Mouse (Mus musculus) neural tube, embryonic 10.5 days (tissue): ENCODE measurements at regions not wholly inside any gene's neighbourhood (a gene's known extent, or its start where the extent isn't known, plus 50 kb on each side); places are given as distances from the start of the nearest gene placed in this dataset.

Source experiments
- DNase-seq: peaks from one replicate; pipeline ENCODE4 v3.0.0-alpha.2; 2017; ENCODE audit warnings: low spot score; ENCODE audit errors: extremely low spot score

DNA sequence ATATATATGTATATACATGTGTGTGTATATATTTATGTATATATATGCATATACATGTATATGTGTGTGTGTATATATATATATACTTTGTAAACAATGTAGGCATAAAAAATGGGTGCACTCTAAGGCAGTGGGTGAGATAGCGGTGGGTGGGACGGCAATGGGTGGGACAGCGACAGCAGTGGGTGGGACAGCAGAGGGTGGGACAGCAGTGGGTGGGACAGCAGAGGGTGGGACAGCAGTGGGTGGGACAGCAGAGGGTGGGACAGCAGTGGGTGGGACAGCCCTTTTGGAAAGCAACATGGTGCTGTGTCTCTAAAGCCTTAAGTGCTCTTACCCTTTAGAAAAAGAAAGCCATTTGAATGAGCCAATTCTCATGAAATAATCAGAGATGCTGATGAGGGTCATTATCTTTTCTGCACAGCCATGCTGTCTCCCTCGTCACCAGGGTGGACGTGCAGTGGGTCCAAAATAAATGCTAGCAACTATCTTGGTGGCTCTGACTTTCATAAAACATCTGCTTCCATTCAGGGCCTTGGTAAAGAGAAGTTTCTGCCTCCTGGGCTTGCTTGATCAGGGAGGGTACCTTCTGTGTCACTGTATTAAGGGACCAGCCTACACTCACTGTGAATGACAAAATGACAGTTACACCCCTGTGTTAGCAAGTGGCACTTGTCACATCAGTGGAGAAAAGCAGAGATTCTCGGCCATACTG is 119.3 kb upstream of the Slc44a1 start:
- DNase-seq = no peak

DNA sequence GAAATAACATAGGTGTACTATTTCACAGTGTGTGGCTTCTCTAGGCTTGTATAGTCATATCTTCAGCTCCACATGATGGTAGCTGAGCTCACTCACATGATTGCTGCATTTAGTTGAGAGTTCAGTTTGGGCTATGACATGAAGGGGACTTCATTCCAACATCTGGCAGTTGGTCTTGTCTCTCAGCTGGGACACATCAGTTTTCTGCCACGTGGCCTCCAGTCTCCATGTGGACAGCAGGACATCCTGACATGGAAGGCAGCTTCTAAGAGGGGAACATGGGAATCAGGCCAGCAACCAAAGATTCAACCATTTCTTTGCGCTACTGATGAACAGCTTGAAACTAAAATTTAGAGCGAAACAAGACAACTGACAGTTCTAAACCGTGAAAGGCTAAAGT is 121.2 kb upstream of the Slc44a1 start:
- no peak for DNase-seq

DNA sequence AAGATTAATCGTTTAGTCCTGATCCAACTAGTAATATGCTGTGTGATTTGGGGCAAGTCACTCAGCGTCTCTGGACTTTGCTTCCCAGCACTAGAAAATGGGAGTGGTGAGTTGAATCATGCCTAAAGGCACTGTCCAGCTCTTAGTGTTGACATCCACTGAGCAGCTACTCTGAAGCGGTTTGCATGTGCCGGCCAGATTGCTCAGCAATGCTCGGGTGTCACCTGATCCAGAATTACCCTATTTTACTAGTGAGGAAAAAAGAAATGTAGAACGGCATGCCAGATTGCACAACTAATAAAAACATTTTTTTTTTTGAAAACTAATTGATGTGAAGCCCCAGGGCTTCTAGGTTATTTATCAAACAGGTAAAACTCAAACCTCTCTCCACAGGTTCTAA is 122.0 kb upstream of the Slc44a1 start:
- no peak for DNase-seq

DNA sequence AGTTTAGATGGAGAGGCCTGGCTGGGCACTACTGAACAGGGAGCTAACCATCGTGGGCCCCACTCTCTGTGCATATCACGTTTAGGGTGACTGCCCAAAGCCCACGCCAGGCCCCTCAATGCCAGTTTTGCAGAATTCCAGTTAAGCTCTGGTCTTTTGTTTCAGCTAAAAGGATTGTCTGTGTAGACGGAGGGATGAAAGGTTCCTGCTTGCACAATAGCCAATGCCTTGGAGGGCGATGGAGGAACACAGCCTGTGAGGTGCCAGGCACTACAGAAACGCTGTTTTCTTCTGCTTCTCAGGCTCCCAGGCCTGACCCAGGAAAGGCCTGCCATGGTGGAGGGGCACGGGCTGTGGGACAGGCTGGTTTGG is 122.8 kb upstream of the Slc44a1 start:
- no peak for DNase-seq

DNA sequence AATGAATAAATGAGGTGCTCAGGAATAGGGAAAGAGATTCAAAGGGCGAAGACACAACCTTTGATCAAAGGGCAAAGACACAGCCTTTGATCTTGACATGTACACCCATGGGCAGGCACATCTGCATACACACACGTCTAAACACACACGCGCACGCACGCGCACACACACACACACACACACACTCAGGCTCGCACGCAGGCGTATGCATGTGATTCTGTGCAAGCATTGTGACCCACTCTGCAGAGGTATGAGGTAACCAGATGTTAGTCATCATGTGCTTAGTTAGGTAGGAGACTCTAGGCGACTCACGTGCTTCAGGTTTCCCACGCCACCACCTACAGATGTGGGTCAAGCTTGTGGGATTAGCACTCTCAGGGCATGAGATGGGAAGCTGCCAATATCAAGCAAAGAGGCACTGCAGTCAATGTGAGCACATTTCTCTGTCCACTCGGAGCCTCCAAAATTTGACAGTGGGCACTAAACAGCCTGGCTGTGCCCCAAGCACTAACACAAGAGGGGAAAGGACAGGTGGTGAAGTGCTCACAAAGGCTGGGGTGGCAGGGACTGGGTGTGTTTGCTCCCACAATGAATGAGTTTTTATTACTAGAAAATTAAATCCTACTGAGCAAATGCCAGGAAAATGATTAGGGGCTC is 123.3 kb upstream of the Slc44a1 start:
- no peak for DNase-seq

DNA sequence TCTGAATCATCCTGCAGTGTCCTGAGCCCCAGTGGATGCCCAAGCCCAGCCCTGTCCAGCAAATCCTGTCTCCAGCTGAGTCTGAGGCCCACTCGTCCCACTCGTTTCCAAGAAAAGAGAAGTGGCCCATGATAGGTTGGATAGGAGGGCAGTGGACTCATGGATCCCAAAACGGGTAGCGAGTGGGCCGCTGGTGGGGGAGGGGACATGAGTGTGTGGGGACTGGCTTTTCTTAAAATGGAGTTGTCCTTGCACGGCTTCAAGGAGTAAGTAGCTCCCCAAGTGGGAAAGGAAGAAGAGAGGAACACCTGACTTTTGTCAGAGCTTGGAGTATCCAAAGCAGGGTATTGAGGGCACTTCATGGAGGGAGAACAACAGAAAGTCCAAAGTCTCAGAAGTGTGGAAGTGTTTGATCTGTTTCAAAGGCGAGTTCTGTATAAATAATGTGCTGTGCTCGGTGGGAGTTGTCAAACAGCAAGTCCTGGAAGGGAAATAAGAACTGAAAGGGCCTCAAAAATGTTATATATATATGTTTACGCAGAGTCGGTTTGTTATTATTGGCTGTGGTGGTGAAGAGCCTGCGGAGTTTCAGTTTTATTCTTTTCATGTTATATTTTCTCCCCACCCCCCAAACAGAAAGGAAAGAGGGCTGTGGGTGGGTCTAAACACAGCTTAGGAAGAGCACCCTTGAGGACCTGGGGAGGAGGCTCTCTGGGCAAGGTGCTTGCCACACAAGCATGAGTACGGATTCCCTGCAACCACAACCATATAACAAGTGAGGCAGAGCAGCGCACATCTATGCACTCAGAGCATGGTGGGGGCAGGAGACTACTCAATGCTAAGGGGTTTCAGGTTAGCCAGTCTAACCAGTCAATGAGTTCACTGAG is 124.1 kb upstream of the Slc44a1 start:
- DNase-seq = no peak

DNA sequence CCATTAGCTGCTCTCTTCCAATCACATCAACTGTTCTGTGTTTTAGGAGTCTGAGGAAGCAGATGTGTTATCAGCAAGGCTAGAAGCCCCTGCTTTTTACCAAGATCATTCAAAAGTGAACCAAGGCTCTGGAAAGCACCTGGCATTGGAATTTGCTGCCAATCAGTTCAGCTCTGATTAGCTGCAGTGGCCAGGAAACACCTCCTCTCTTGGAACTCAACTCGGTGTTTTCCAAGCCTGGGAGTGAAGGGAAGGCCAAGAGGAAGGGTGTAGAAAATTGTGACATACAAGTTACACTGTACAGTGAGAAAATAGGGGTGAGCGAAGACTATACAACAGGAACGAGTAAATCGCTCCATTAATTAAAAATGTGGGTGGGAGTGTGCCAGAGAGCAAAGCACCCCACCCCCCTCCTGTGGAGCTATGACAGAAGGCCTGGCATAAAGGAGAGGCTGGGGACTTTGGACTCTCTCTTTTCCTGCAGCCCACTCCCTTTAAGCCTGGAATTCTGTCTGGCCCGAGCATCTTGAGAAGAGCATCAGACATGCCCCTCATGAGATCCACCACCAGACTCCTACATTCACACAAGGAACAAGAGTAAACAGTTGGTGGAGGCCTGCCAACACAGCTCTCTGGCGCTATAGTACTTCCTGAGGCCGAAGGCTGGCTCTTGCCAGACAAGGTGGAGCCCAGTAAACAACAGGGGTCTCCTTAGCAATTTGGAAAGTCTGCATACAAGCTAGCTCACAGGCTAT is 124.9 kb upstream of the Slc44a1 start:
- DNase-seq = no peak

DNA sequence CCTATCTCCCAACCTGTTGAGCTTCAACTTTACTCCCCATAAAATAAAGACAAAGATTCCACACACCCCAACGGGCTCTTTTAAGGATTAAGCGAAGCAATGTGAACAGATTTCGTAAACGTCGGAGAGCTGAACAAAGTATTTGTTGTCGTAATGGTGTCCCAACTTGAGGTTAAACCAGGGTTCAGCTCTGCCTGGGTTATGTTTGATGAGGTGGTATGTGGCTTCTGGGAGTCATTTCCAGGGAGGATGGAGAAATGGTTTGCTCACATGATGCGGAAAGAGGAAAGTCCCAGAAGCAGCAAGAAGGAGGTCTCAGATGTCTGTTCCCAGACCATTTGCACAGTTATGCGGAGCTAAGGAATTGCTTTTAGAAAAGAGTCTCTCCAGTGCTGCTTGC is 126.1 kb upstream of the Slc44a1 start:
- DNase-seq = no peak

DNA sequence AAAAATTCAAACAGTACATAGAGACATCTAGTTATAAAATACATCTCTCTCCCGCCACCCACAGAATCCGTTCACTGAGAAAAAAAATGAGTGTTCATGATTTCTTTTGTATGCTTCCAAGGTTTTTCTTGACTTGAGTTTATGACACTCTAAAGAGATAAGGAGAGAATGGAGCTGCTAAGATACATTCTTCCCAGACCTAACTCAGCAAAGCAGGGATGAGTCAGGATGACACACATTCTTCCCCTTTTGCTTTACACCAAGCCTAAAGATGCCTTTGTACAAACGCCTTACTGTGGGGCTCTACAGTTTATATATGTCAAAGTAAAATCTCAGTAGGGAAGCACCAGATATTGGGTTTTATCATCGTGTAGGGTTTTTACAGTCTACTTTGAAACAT is 133.1 kb upstream of the Slc44a1 start:
- no peak for DNase-seq

DNA sequence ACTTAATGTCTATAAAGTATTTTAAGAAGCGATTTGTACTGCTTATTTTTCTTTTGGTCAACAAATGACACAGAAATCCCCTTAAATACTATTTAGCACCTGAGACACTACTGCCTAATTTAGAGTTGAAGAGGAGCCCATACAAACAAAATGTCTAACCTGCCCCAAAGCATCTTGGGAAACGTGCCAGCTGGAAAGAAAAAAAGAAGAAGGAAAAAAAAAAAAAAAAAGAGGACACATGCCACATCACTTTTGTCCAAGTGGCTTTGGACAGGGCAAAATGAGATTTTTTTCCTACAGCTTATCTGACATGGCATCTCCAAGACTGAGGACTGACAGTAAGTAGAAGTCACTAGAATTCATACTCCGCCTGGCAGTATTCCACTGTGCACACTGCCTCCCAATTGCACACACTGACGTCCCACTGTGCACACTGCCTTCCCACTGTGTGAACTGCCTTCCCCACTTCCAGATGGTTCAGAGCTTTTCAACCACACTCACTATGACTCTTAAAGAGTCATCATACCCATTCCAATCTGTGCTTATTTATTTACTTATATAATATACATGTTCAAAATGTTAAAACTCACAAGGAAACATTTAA is 135.3 kb upstream of the Slc44a1 start:
- DNase-seq = no peak

DNA sequence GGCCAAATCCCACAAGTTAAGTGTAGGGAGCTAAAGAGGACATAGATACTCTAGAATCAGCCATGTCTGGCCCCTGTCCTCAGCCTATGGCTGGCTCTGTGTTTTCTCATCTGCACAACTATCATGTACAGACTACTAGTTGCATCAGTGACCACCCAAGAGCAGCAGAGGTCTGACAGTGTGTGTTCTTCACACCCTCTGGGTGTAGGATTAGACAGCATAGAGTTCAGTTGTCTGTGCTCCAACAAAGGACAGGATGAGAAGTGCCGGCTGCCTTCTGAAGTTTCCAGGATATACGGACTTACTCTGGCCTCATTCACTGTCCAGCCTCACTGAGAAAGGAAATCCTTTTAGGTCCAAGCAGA is 135.9 kb upstream of the Slc44a1 start:
- DNase-seq = no peak

DNA sequence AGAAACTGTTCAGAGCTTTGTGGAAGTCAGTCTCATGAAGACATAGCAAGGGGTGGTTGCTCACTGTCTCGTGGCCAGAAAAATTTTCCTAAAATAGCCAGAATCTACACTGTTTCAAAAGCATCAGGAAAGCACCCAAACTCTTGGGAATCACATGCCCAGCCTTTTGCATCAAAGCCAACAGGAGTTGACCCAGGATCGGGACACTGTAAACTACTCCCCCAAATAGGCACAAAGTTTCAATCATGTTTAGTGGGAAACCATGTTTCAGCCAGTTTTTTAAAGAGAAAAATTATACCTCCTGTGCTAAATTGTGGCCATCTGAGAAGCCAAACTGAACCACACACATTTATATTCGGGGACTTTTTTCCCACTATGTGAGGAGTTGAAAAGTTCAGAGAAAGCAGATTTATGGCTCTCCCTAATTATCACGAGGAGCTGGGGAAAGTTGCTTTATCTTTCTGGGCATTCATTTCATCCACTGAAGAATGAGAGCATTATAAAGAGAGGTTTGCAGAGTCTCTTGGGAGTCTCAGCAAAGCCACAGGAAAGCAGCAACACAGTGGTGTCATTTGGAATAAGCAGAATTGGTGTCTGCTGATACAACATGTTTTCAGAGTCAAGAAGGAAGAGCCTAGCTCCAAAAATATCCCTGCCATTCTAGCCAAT is 136.5 kb upstream of the Slc44a1 start:
- no peak for DNase-seq

DNA sequence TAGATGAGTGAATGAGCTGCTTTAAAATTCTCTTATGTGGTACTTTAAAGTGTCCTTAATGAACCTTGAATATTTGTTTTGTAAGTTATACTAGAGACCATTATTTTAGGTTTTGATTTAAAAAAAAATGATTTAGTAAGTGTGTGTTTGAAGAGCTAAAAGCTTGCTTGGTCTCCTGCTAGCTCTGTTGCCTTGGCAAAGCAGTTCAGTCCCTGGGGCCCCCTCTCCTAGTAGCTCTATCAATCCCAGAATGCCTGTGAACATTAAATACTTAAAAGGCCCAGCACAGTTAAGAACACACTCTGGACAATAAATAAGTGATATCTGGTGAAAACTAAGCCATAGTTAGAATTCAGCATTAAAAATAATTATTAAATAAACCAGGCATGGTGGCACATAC is 138.3 kb upstream of the Abca1 start:
- no peak for DNase-seq

DNA sequence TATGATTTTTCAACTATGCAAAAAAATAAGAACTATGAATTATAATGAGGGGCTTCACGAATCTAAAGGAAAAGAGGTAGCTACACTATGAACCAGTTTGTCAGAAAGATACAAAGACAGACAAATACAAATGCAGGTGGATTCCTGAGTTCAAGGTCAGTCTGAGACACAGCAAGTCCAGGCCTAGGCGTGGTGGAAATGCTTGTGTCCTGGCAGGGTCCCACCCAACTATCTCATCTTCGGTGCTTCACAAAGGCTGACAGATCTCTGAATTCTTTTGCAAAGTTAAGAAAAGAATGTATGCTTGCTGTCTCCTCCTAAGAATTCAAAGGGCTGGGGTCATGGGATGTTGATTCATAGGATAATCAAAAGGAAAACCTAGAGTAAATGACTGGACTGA is 132.9 kb upstream of the Abca1 start:
- no peak for DNase-seq

DNA sequence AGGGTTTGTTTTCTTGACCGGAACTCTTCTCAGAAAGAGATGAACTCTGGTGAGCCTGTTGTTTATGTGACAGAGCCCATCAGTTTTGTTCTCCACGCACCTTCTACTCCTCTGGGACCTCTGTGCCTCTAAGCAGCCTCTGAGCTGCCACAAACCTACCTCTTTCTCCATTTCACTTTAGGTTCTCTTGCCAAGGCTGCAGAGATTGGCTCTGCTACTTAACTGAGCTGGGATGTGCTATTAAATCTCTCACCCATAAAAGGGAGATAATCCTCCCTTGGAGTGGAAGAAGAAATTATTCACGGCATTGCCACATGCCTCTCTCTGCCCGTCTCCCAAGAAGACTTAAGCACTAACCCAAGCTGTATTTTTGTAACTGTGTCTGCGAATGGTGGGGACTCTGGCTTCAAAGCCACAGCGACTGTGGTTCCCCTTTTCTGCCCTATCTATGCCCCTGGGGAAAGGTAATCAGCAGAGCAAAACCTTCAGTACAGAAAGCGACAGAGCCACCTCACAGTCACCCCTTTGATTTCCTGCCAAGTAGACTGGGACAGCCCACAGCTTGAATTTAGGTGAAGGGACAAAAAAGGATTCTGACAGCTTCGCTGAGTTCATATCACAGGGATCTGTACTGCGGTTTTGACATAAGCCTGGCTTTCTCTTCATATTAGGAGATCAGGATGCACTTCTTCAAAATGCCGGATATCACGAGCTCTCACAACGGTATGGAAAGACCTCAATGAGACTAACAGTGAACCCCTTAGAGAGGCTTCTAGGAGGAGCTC is 118.2 kb upstream of the Abca1 start:
- no peak for DNase-seq

DNA sequence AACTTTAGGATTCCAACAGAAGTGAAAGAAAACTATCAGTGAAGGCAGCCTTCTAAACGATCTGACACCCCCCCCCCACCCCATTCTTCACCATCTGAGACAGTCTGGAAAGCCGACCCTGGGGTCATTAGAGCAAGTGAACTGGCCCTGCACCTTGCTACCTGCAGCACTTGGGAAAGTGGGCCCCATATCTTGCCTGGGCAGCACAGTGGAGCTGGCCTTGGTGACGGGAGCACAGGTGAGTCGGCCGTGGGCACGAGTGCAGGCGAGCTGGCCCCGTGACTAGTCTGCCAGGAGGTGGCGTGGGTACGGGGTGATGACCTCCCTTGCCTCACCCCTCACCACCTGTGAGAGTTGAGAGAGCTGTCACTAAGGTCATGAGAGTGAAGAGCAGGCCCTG is 110.7 kb upstream of the Abca1 start:
- no peak for DNase-seq

DNA sequence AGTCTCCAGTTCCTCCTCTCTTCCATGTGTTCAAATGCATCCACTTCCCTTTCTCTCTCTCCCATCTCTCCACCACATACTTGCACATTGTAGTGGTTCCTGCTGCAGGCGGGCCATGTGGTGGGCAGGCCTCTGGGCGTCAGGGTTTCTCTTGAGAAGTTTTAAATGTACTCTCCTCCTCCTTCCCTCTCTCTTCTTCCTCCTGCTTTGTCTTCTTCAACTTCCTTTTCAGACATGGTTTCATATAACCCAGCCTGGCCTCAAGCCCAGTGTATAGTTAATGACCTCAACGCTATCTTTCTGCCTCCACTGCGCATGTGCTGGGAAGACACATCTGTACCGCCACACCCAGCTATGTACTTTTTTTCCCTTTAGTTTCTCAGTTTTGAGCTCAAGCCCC is 110.3 kb upstream of the Abca1 start:
- no peak for DNase-seq

DNA sequence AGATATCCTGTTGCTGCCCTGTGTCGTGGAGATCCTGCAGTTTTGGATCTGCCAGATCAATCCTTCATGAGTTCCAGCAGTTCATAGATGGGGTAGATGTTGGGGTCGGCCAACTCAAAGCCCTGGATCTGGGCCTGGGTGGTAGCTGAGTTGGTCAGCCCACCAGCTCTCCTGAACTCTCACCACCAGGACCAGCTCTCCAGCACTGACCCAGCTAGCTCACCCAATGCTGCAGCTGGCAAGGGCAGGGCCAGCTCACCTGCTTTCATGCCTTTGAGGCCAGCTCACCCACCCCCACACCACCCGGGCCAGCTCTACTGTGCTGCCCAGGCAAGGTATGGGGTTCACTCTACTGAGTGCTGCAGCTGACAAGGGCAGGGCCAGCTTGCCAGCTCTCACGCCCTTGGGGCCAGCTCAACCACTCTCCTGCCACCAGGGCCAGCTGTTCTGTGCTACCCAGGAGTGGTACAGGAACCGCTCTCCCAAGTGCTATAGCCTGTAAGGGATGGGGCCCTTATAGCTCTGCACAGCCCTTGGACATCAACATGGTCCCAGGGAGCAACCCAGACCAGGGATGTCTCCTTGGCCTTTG is 109.7 kb upstream of the Abca1 start:
- DNase-seq = no peak

DNA sequence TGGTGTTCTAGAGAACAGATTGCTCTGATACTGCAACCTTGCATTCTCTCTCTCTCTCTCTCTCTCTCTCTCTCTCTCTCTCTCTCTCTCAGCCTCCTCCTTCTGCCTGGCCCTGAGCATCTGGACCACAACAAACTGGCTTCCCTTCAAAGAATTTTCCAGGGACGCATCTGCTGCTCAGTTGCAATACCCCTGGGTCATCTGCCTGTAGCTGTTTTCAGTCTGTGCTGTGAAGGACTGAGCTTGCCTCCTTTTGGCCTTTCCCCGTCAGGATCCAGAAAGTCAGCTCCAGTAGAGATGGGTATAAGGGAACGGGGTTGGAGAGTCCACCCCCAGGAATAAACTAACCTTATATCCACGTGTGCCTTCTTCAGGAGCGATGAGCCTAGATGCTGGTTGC is 105.2 kb upstream of the Abca1 start:
- no peak for DNase-seq

DNA sequence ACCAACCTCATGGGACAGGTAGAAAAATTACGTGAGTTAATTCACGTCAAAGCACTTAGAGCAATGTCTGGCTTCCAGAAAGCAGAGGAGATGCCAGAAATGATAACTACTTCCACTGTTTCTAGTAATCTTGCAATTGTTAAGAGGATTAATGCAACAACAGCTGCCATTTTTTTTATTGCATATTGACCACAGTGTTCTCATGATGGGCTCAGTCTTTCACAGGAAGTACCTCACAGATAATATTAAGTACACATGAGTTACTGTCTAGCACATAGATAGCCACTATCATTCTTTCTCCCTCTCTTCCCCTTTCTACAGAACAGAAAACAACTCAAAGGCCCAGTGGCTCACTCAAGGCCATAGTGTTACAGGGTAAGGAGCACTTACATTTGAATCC is 104.8 kb upstream of the Abca1 start:
- no peak for DNase-seq
